Mouse (Mus musculus) bone marrow, adult 2 months (tissue): ENCODE data around the gene Sos1. TPM values are rescaled to one million over a fixed set of nuclear protein-coding genes. Genes with fewer than 3 reads are reported as not detected.

ENCODE experiments used
- H3K27ac ChIP-seq: fragments of 200-500 bp; 2 replicates; pipeline ENCODE4 v1.5.1; 2012; ENCODE audit warnings: low read depth, mild to moderate bottlenecking, control low read depth, inconsistent platforms, low read length; ENCODE audit not compliant: control insufficient read depth, poor library complexity, insufficient read depth
- H3K4me1 ChIP-seq: fragments of 200-500 bp; 2 replicates; pipeline ENCODE4 v1.6.1; 2011; ENCODE audit warnings: low read length; ENCODE audit not compliant: control insufficient read depth, insufficient read depth
- H3K4me3 ChIP-seq: fragments of 200-500 bp; replicated peaks from 2 replicates; pipeline ENCODE3; 2011; ENCODE audit warnings: mild to moderate bottlenecking, low read depth, low read length, control low read depth; ENCODE audit not compliant: control insufficient read depth
- CTCF ChIP-seq: fragments of 200-500 bp; IDR thresholded peaks from 2 replicates; pipeline ENCODE4 v1.5.1; 2011; ENCODE audit warnings: low read length, control low read depth; ENCODE audit not compliant: control insufficient read depth, insufficient read depth
- POLR2A ChIP-seq: fragments of 200-500 bp; IDR thresholded peaks from 2 replicates; pipeline ENCODE4 v1.6.1; 2011; ENCODE audit warnings: low read depth, mild to moderate bottlenecking, control low read depth, low read length, borderline replicate concordance; ENCODE audit not compliant: control insufficient read depth
- WGBS: fragments of 180-500 bp; shearing (Covaris S2); methylation state at CpG from one replicate; pipeline ENCODE4 v1.1.7; 2018; 5-methylcytosine and 5-hydroxymethylcytosine counted together
- polyA plus RNA-seq: library from polyadenylated mRNA; stranded (reverse); fragments of >200 nt; gene quantifications from 2 replicates; pipeline ENCODE4 v1.2.4, GENCODE M21; 2011; ENCODE audit warnings: low replicate concordance; ENCODE audit not compliant: missing spikeins, insufficient read depth, insufficient read length

Gene Sos1
- polyA plus RNA-seq, 1 experiment = 5.5 TPM

- TF ChIP-seq CTCF (no peak), POLR2A (no peak)
- 64% methylated on average over 11 of the region's 11 CpGs for WGBS
- no peak overlapping the region for H3K4me3 ChIP-seq
Measured at GRCm38 (mm10) chr17:80498600-80499268, 18.5 kb upstream of the Sos1 start.

GRCm38 (mm10) chr17:80497183-80497601 lies 16.9 kb upstream of the Sos1 start:
- Histone ChIP-seq H3K4me1 (peaks cover 2% of the 10 kb centered on the region; the same call in 1 of the 2 replicates), H3K27ac (no peak overlapping the region), H3K4me3 (no peak overlapping the region)
- no peak for TF ChIP-seq CTCF
- no peak for TF ChIP-seq POLR2A
- WGBS = 76% methylated on average over 9 of the region's 9 CpGs

More at GRCm38 (mm10) chr17:80498600-80499268, 18.5 kb upstream of the Sos1 start:
- H3K4me1 ChIP-seq = peaks cover 5% of the 10 kb centered on the region; the same call in 1 of the 2 replicates
- no peak overlapping the region for H3K27ac ChIP-seq

- TF ChIP-seq POLR2A (no peak), CTCF (no peak)
- Histone ChIP-seq H3K4me1 (peaks cover 2% of the 10 kb centered on the region; the same call in 1 of the 2 replicates), H3K4me3 (no peak overlapping the region), H3K27ac (no peak overlapping the region)
- 73% methylated on average over 8 of the region's 8 CpGs for WGBS
Measured at GRCm38 (mm10) chr17:80496607-80497170, 16.4 kb upstream of the Sos1 start.

- Histone ChIP-seq H3K4me1 (peaks cover 1% of the 10 kb centered on the region; the same call in 1 of the 2 replicates), H3K4me3 (no peak overlapping the region), H3K27ac (no peak overlapping the region)
- 59% methylated on average over 6 of the region's 6 CpGs for WGBS
- TF ChIP-seq CTCF (no peak), POLR2A (no peak)
Measured at GRCm38 (mm10) chr17:80496185-80496584, 15.9 kb upstream of the Sos1 start.

- H3K27ac ChIP-seq = no peak overlapping the region
- WGBS = 57% methylated on average over 1 of the region's 1 CpGs
- no peak overlapping the region for H3K4me3 ChIP-seq
- no peaks in the 10 kb centered on the region for H3K4me1 ChIP-seq
- no peak for TF ChIP-seq CTCF
Measured at GRCm38 (mm10) chr17:80493891-80494290, 13.6 kb upstream of the Sos1 start.

GRCm38 (mm10) chr17:80492811-80493210 lies 12.6 kb upstream of the Sos1 start:
- no peaks in the 10 kb centered on the region for H3K4me1 ChIP-seq
- 86% methylated on average over 4 of the region's 4 CpGs for WGBS
- no peak overlapping the region for H3K27ac ChIP-seq

GRCm38 (mm10) chr17:80492274-80492673 lies 12.0 kb upstream of the Sos1 start:
- no peaks in the 10 kb centered on the region for H3K4me1 ChIP-seq
- TF ChIP-seq CTCF = no peak
- no peak for TF ChIP-seq POLR2A
- WGBS = 93% methylated on average over 4 of the region's 4 CpGs
- no peak overlapping the region for H3K27ac ChIP-seq
- no peak overlapping the region for H3K4me3 ChIP-seq

More at GRCm38 (mm10) chr17:80492811-80493210, 12.6 kb upstream of the Sos1 start:
- H3K4me3 ChIP-seq = no peak overlapping the region
- no peak for TF ChIP-seq POLR2A
- TF ChIP-seq CTCF = no peak

GRCm38 (mm10) chr17:80490166-80490565 lies 9.9 kb upstream of the Sos1 start:
- WGBS = 83% methylated on average over 5 of the region's 5 CpGs
- no peak for TF ChIP-seq CTCF
- no peak for TF ChIP-seq POLR2A
- H3K27ac ChIP-seq = no peak overlapping the region
- no peak overlapping the region for H3K4me3 ChIP-seq
- no peaks in the 10 kb centered on the region for H3K4me1 ChIP-seq
